Mouse (Mus musculus): ENCODE data around the gene Zfp992.

GRCm38 (mm10) chr4:146454896-146455295, 6.1 kb downstream of the Zfp992 start:
- TF ChIP-seq POLR2A (IDR thresholded peaks at IDR 0.05; ENCODE audit: control insufficient read depth, low read depth, low read length) (no peak; the same call in 1 of the 2 replicates), CTCF (IDR thresholded peaks at IDR 0.05; ENCODE audit: control insufficient read depth, insufficient read depth, insufficient replicate concordance, low read depth, low read length) (no peak)

Measured in testis, adult 2 months (tissue).